Mouse (Mus musculus) intestine, embryonic 16.5 days (tissue): ENCODE data around the gene Fam126b. TPM values are rescaled to one million over a fixed set of nuclear protein-coding genes. Genes with fewer than 3 reads are reported as not detected.
A peak's percentile ranks its signal among the peaks of the same experiment; 100 is the strongest.

Experiments used
- ATAC-seq: fragments of 200-750 bp; cut with Nextera tagmentation; 2 replicates; pipeline ENCODE4 v1.8.0; 2017; ENCODE audit warnings: moderate TSS enrichment, moderate library complexity
- H3K27ac ChIP-seq: fragments of 300-500 bp; sonication (generic); 2 replicates; pipeline ENCODE4 v1.5.1; 2014; ENCODE audit warnings: mild to moderate bottlenecking, low read length
- H3K27me3 ChIP-seq: fragments of 300-500 bp; sonication (generic); replicated peaks from 2 replicates; pipeline ENCODE4 v1.6.1; 2014; ENCODE audit warnings: low read length, control low read depth, mixed read lengths; ENCODE audit not compliant: control insufficient read depth, insufficient read depth
- H3K36me3 ChIP-seq: fragments of 300-500 bp; sonication (generic); 2 replicates; pipeline ENCODE4 v1.6.1; 2014; ENCODE audit warnings: low read length, control low read depth; ENCODE audit not compliant: control insufficient read depth, insufficient read depth
- H3K4me1 ChIP-seq: fragments of 300-500 bp; sonication (generic); 2 replicates; pipeline ENCODE4 v1.6.1; 2014; ENCODE audit warnings: low read length, control low read depth, mixed read lengths; ENCODE audit not compliant: control insufficient read depth, insufficient read depth
- H3K4me2 ChIP-seq: fragments of 300-500 bp; sonication (generic); 2 replicates; pipeline ENCODE4 v1.6.1; 2014; ENCODE audit warnings: low read depth, low read length, control low read depth
- H3K4me3 ChIP-seq: fragments of 300-500 bp; sonication (generic); 2 replicates; pipeline ENCODE4 v1.5.1; 2014; ENCODE audit warnings: mild to moderate bottlenecking, low read length
- H3K9ac ChIP-seq: fragments of 300-500 bp; sonication (generic); 2 replicates; pipeline ENCODE4 v1.6.1; 2014; ENCODE audit warnings: low read depth, low read length
- H3K9me3 ChIP-seq: fragments of 300-500 bp; sonication (generic); 2 replicates; pipeline ENCODE4 v1.6.1; 2016; ENCODE audit warnings: low read length, control low read depth; ENCODE audit not compliant: control insufficient read depth
- whole genome bisulfite sequencing: fragments of 180-500 bp; shearing (Covaris S2); extraction: QIAGEN DNeasy Blood & Tissue Kit; methylation state at CpG from one replicate; pipeline ENCODE4 v1.1.7; 2014; 5-methylcytosine and 5-hydroxymethylcytosine counted together
- polyA plus RNA-seq: library from polyadenylated mRNA; unstranded; fragments of >200 nt; fragmentation: Nextera tagmentation; extraction: Ambion mirVana; gene quantifications from 2 replicates; pipeline ENCODE4 v1.2.1, GENCODE M21; 2015

Gene Fam126b
- polyA plus RNA-seq, 1 experiment from 2014 or later, result 7.0 TPM

DNA sequence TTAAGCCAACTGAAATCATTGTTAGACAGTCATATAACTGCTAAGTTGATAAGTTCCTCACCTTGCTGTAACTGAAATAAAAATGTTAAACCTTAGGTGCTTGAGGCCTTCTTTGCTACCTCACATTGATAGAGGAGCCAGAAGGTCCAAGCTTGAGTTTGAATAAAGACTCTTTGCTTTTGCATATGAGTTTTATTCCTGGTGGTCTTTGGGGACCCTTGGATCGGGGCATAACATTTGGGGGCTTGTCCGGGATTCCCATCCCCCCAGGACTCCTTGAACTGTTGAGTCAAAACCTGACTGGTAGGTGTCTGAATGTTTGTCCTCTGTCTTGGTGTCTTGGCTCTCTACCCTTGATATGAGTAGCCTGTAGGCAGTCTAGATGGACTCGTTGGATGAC lies 78.9 kb downstream of the Fam126b start:
- Histone ChIP-seq H3K9ac (no peak overlapping the region), H3K4me3 (no peak overlapping the region), H3K27ac (no peak overlapping the region), H3K4me2 (no peak overlapping the region), H3K27me3 (no peaks in the 10 kb centered on the region), H3K9me3 (peaks cover 13% of the 10 kb centered on the region), H3K4me1 (peaks cover 7% of the 10 kb centered on the region; the same call in 1 of the 2 replicates), H3K36me3 (no peaks in the 10 kb centered on the region)
- ATAC-seq, result no peak
- 95% methylated on average over 3 of the region's 3 CpGs for WGBS

DNA sequence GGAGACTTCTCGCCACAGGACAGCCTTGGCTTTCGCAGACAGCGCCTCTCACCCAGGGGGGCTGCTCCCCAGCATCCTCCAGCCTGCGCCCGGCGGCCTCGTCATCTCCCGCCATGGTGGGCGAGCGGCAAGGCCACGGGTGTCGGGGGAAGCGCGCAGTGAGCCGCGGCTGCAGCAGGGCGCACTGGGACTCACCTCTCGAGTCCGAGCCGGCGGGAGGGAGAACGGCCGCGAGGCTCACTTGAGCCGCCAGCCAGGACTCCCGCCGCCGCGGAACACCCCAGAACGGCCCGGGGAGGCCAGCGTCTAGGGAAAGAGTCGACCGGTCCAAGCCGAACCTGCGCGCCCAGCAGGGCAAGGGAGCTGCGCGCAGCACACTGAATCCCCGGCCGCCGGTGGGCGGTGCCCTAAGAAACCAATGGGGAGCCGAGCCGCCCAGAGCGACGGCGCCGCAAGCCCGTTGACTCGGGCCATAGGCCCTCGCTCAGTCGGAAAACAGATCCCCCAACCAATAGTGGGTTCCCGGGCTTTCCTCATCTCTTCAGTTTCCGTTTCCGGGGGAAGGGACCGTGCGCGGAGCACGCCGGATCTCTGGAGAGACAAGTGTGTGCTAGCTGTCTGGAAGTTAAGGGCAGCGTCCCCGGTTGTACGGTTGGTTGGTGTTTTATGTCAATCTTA lies 81.4 kb downstream of the Fam126b start, which contains the start of gene Orc2:
TSS of gene Orc2 (minus strand) at position 533 of the 678 bp plus-strand sequence.
- H3K27ac ChIP-seq, result peak within 1 kb of the TSS; percentile 79
- H3K9me3 ChIP-seq, result peaks cover 13% of the 10 kb centered on the region
- peak within 1 kb of the TSS; percentile 90 for H3K4me3 ChIP-seq
- WGBS, result 1% methylated on average over 64 of the region's 64 CpGs
- H3K36me3 ChIP-seq, result no peaks in the 10 kb centered on the region
- peak within 1 kb of the TSS; percentile 92 for H3K9ac ChIP-seq
- peak within 1 kb of the TSS; percentile 77 for H3K4me2 ChIP-seq
- H3K27me3 ChIP-seq, result no peaks in the 10 kb centered on the region
- peak; percentile 100 for ATAC-seq
- H3K4me1 ChIP-seq, result peaks cover 7% of the 10 kb centered on the region; the same call in 1 of the 2 replicates

DNA sequence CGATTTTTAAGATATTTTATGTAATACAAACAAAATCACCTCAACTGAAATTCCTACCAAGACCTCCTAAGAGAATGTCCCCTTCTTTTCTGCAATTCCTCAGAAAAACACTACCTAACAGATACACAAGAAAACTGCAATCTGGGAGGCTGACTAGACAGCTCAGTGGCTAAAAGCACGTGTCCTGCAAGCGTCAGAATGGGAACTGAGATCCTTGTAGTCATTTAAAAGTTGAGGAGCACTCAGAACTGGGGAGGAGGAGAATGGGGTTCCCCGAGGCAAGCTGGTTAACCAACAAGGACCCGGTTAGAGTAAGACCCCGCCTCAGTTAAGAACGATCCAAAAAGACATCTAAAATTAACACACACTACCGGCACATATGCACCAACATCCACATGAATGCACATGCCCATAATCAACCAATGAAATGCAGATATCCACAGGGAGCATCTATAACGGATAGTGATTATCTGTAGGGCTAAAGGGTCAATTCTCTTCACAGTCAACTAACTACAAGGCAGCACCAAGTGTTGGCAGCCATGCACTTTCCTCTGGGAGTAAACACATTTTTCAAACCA lies 82.2 kb downstream of the Fam126b start:
- peaks cover 7% of the 10 kb centered on the region; the same call in 1 of the 2 replicates for H3K4me1 ChIP-seq
- peak overlapping the region; percentile 79; the same call in 1 of the 2 replicates for H3K27ac ChIP-seq
- H3K4me3 ChIP-seq, result peak overlapping the region; percentile 90
- peaks cover 13% of the 10 kb centered on the region for H3K9me3 ChIP-seq
- H3K36me3 ChIP-seq, result 0 out of 2 replicates have a peak, but pooled peaks cover 2% of the 10 kb centered on the region
- H3K9ac ChIP-seq, result peak overlapping the region; percentile 92
- WGBS, result 26% methylated on average over 9 of the region's 9 CpGs
- no peak for ATAC-seq
- no peaks in the 10 kb centered on the region for H3K27me3 ChIP-seq
- H3K4me2 ChIP-seq, result peak overlapping the region; percentile 77

DNA sequence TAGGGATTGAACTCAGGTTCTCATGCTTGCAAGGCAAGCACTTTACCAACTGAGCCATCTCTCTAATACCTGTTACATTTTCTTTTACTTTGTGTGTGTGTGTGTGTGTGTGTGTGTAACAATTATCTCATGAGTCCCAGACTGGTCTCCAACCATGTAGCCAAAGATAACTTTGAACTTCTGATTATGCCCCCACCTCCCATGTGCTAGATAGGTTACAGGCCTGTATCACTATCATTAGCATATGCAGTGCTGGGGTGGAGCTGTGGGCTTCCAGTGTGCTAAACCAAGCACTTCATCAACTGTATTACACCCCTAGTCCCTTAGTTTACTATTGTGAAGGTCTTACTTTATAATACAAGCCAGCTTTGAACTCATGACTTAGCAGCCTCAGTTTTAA lies 83.0 kb downstream of the Fam126b start:
- H3K9ac ChIP-seq, result no peak overlapping the region
- H3K27ac ChIP-seq, result no peak overlapping the region
- H3K4me1 ChIP-seq, result peaks cover 7% of the 10 kb centered on the region; the same call in 1 of the 2 replicates
- 0 out of 2 replicates have a peak, but pooled peaks cover 2% of the 10 kb centered on the region for H3K36me3 ChIP-seq
- ATAC-seq, result no peak
- no peak overlapping the region for H3K4me3 ChIP-seq
- no peak overlapping the region for H3K4me2 ChIP-seq
- H3K27me3 ChIP-seq, result no peaks in the 10 kb centered on the region
- peaks cover 10% of the 10 kb centered on the region for H3K9me3 ChIP-seq

DNA sequence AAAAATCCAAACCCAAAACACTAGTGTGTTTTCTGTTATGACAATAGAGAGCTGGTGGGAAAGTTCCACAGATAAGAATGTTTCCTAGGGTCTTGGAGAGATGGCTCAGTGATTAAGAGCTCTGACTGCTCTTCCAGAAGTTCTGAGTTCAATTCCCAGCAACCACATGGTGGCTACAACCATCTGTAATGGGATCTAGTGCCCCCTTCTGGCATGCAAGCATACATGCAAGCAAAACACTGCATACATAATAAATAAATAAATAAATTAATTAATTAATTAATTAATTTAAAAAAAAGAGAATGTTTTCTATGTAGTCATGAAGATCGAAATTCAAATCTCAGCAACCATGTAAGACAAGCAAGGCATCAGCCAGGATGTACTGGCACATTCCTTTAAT lies 87.4 kb downstream of the Fam126b start:
- H3K4me3 ChIP-seq, result no peak overlapping the region
- no peak overlapping the region for H3K9ac ChIP-seq
- no peaks in the 10 kb centered on the region for H3K9me3 ChIP-seq
- H3K27ac ChIP-seq, result no peak overlapping the region
- 100% methylated on average over 1 of the region's 1 CpGs for WGBS
- no peak overlapping the region for H3K4me2 ChIP-seq
- no peak for ATAC-seq
- H3K36me3 ChIP-seq, result peaks cover 10% of the 10 kb centered on the region; the same call in 1 of the 2 replicates
- peaks cover 6% of the 10 kb centered on the region; the same call in 1 of the 2 replicates for H3K4me1 ChIP-seq
- H3K27me3 ChIP-seq, result no peaks in the 10 kb centered on the region

DNA sequence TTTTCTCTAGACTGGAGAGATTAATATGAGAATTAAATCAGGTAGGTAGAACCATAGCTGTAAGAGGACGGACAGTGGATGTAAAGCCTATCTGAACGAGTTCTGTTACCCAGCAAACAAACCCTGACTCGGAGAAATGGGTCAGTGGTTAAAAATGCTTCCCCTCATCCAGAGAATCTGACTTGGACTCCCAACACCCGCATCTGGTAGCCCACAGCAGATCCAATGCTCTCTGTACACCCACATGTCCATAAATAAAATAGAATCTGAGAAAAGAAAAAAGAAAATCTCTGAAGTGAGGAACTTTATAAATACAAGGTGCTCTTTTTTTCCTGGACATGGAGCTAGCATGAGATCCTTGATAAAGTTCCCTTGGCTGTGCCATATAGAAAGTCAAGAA lies 88.4 kb downstream of the Fam126b start:
- H3K36me3 ChIP-seq, result peaks cover 13% of the 10 kb centered on the region; the same call in 1 of the 2 replicates
- H3K27me3 ChIP-seq, result no peaks in the 10 kb centered on the region
- H3K4me1 ChIP-seq, result no peaks in the 10 kb centered on the region
- ATAC-seq, result no peak
- no peak overlapping the region for H3K4me2 ChIP-seq
- H3K9me3 ChIP-seq, result no peaks in the 10 kb centered on the region
- H3K9ac ChIP-seq, result no peak overlapping the region
- no peak overlapping the region for H3K27ac ChIP-seq
- no peak overlapping the region for H3K4me3 ChIP-seq
- WGBS, result 96% methylated on average over 4 of the region's 4 CpGs

DNA sequence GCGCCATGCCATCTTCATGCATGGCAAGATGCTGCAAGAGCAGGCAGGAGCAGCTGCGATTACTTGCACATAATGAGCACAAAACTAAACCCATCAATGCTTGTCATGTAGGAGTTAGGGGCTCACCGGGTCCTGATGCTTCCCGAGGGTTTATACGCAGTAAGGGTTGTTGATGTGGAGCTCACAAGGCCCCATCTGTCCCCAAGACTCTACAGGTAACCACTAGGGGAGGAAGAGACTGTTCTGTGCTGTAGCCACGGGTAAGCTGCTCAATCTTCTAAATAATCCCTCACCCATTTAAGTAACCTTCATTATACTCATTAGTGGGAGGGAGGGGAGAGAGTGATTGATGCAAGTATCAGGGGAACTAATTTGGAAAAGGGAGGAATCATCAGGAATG lies 90.5 kb downstream of the Fam126b start:
- H3K27me3 ChIP-seq, result no peaks in the 10 kb centered on the region
- 95% methylated on average over 6 of the region's 6 CpGs for WGBS
- H3K4me3 ChIP-seq, result no peak overlapping the region
- no peak overlapping the region for H3K4me2 ChIP-seq
- H3K36me3 ChIP-seq, result peaks cover 16% of the 10 kb centered on the region
- H3K9me3 ChIP-seq, result no peaks in the 10 kb centered on the region
- H3K27ac ChIP-seq, result no peak overlapping the region
- no peaks in the 10 kb centered on the region for H3K4me1 ChIP-seq
- no peak for ATAC-seq
- no peak overlapping the region for H3K9ac ChIP-seq

DNA sequence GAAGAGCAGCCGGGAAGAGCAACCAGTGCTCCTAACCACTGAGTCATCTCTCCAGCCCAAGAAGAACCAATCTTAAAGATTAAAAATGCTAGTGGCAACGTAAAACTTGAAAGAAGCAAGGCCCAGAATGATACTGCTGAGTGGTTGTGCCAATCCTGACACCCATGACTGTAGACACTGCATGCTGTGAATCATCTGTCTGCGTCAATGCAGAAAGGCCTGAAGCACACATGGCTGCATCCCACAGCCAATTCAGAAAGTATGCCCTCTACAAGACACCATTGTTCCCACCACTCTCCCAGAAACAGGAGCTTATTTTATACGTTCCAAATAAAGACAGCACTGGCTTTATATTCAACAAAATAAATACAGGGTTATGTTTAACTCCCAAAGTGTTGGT lies 103.5 kb downstream of the Fam126b start:
- WGBS, result 90% methylated on average over 4 of the region's 4 CpGs
- Histone ChIP-seq H3K4me3 (no peak overlapping the region), H3K9ac (no peak overlapping the region), H3K9me3 (no peaks in the 10 kb centered on the region), H3K36me3 (peaks cover 16% of the 10 kb centered on the region), H3K4me1 (no peaks in the 10 kb centered on the region), H3K27me3 (no peaks in the 10 kb centered on the region), H3K27ac (no peak overlapping the region), H3K4me2 (no peak overlapping the region)
- ATAC-seq, result no peak

DNA sequence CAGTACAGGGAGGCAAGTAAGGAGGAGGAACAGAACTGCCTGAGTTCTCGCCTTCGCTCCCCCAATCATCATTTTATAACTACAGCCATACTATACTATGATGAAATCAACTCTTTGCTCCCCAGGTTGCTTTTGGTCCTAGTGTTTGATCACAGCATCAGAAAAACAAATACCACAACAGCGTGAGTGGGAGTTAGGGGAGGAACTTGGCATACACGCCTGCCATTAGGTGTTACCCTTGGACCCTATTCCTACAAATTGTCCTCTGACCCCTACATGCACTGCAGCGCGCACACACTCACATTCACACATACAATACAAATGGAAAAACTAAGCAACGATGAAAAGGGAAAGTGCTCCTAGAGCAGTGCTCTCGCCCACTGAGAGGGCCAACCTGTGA lies 110.5 kb downstream of the Fam126b start:
- H3K36me3 ChIP-seq, result peaks cover 19% of the 10 kb centered on the region
- ATAC-seq, result no peak
- WGBS, result 94% methylated on average over 8 of the region's 8 CpGs

More for the DNA sequence above, 110.5 kb downstream of the Fam126b start:
- H3K9me3 ChIP-seq, result no peaks in the 10 kb centered on the region
- no peak overlapping the region for H3K9ac ChIP-seq
- no peaks in the 10 kb centered on the region for H3K4me1 ChIP-seq
- no peak overlapping the region for H3K4me3 ChIP-seq
- H3K27me3 ChIP-seq, result no peaks in the 10 kb centered on the region
- no peak overlapping the region for H3K4me2 ChIP-seq
- H3K27ac ChIP-seq, result no peak overlapping the region
